Mouse (Mus musculus) CD4-positive, CD25-positive, alpha-beta regulatory T cell, adult 2 months (primary cell): ENCODE data around the gene Zcchc7.

Source experiments
- DNase-seq: peaks from one replicate; pipeline ENCODE4 v3.0.0-alpha.2; 2012; ENCODE audit warnings: low read depth, low spot score

Zcchc7 gene

DNA sequence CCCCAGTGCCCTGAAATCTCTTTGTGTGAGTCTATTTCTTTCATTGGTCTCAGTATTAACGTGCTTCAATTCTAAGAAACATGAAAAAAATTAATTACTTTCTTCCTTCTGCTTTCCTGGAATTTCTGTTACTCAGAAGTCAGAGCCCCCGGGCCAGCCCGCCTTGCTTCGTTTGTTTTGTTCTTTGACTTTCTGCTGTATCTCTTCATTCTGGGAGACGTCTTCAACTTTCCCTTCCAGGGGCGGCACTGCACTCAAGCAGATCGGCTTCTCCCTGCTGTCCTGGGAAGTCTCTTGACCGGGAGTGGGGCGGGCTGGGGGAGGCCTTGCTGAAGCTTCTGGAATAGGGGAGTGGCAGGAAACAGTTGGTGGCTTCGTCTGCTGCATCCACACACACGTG lies 207.5 kb downstream of the Zcchc7 start:
- peak; percentile 18 for DNase-seq

DNA sequence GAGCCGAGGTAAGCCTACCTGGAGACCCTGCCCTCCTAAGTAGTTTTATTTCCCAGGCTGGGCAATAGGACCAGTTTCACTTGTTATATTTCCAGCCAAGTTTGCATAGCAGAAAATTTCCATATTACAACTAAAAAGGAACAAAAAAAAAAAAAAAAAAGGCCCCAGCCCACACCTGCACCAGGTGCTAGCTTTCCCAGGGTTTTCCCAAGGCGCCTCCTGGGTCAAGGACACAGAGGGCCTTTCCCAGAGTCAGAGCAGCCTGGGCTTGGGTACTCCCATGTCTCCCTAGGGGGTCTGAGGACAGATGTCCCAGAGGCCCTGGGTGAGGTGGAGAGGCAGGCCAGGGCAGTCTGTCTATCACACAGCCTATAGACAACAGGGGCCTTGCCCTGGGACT lies 209.5 kb downstream of the Zcchc7 start:
- DNase-seq: no peak

DNA sequence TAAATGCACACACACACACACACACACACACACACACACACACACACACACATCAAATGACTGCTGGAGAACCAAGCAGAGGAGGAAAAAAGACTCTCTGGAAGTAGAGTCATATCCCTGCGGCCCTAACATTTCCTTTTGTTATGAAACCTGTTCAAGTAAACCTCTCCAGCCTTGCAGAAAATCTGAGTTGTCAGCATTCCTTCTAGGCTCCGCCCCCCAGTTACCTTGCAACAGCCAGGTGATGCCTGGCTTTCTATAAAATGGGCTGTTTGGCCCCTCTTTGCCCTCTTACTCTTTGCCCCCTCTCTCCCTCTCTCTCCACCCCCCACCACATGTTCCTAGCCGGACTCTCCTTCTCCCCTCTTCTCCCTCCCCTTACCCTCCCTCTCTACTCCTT lies 210.1 kb downstream of the Zcchc7 start:
- no peak for DNase-seq

DNA sequence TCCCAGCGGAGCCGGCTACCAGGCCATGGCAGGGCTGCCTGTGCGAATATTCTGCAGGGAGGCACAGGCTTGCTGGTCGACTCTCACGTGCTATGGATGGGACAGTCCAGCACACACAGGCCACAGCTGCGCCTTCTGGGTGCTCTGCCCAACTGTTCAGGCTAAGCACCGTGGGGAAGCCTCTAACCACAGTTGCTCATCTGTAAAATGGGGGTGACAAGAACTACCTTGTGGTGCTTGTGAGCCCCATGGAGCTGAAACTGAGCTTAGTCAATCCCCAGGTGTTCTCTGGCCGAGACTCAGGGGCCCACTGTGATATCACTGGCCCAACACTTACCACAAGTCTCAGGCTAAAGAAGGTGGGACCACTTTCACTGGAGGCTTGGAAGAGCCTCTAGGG lies 211.7 kb downstream of the Zcchc7 start:
- no peak for DNase-seq

DNA sequence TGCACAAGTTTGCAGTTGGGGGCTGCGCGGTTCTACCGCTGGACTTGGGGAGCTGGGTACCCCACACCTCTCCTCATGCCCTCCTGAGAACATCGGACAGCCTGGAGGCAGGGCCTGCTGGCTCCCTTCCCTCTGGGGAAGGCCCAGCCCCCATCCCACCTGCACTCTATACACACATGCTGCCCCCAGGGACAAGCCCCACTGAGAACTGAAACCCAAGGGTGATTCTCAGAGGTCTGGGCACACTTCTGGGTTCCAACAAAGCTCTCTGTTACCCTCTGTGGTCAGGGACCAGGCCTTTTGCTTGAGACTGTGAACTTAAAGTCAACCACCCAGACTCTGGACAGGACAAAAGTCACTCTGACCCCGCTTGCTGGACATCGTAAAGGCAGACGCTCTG lies 214.4 kb downstream of the Zcchc7 start:
- no peak for DNase-seq

DNA sequence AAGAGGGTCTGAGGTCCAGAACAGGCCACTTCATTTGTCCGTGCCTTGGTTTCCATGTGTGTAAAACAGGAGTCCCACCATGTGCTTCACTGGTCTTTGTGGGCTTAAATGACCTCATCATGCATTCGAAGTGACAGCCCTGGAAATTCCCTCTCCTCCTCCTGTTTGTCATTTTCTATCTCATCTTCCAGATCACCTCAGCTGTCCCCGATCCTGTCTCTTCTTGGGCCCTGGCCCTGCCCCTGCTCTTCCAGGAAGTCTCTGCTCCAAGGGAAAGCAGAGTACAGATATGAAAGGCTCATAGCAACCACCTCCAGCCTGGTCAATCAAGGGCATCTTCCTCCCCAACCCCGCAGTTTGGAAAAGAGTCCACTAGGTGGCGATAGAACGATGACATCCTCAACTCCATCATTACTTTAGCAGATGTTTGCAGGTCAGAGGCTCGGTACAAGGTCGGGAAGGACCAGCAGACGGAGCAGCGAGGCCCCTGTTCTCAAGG lies 215.0 kb downstream of the Zcchc7 start:
- DNase-seq: peak; percentile 78

DNA sequence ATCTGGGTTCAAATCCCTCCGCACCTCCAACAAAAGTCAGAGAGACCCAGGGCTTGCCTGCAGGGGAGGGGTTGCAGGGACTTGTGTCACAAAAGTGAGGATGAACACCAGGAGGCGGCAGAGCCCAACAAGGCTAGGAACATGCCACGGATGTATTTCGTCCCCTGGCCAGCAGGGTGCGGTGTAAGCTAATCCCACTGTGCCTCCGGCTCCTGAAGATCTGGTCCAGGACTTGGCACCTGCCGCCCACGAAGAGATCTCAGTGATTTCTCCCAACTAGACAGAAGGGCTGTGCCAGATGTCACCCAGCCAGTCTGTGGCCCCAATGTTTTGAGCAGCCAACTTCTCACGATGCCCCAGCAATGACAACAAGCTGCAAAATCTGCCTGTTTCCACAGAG lies 217.8 kb downstream of the Zcchc7 start:
- peak; percentile 95 for DNase-seq

DNA sequence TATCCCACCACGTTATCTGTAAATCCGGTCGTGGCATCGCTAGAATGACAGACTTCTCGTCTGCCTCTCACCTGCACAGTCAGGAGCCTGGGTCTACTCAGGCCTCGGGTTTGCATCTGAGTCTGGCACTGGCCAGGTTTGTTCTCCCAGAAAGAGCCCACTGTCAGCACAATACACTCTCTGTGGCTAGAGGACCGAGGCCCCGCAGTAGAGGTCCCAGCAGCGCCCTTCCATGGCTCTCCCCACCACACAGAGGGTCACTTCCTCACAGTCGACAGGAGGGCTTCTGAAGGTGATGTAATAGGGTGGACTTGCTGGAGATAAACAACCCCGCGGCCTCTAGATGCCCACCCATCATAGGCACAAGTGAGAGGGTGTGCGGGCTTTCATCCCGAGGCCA lies 218.2 kb downstream of the Zcchc7 start:
- DNase-seq: no peak

DNA sequence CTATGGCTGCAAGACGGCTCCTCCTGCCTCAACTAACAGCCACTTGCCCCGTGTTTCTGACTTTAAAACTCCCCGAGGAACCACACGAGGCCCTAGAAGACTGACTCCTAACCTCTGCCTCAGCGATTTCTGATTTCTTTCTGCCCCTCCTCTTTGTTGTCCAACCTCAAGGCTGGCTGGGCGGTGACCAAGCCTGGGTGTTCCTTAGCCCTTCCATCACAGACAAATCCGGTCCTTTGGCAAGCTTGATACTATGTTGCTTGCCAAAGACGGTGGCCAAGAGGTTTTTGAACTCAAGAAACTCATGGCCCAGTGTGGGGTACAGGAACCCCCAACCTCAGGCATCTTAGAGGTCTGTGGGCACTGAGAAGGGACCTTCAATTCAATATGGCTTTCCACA lies 218.7 kb downstream of the Zcchc7 start:
- DNase-seq: no peak

DNA sequence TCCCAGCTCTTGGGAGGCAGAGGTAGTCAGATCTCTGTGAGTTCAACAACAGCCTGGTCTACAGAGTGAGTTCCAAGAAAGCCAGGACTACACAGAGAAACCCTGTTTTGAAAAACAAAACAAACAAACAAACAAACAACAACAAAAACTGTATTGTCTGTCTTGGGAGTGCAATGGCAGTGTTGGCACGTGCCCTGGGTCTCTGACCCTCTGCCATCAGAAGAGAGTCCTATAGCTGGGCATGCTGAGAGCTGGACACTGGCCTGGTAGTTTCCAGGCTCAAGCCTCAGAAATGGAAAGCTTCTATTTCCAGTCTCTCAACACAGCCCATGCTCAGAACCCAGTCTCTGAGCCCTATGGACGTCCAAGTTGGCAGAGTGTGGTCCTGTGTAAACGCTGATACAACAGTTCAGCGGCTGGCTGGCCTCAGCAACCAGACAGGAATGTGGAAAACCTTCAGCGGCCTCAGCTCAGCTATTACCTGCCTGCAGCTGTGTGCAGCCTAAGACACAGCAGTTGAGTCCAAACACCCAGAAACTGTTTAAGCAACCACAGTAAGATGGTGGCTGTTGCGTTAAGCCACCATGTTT lies 220.4 kb downstream of the Zcchc7 start:
- DNase-seq: no peak

DNA sequence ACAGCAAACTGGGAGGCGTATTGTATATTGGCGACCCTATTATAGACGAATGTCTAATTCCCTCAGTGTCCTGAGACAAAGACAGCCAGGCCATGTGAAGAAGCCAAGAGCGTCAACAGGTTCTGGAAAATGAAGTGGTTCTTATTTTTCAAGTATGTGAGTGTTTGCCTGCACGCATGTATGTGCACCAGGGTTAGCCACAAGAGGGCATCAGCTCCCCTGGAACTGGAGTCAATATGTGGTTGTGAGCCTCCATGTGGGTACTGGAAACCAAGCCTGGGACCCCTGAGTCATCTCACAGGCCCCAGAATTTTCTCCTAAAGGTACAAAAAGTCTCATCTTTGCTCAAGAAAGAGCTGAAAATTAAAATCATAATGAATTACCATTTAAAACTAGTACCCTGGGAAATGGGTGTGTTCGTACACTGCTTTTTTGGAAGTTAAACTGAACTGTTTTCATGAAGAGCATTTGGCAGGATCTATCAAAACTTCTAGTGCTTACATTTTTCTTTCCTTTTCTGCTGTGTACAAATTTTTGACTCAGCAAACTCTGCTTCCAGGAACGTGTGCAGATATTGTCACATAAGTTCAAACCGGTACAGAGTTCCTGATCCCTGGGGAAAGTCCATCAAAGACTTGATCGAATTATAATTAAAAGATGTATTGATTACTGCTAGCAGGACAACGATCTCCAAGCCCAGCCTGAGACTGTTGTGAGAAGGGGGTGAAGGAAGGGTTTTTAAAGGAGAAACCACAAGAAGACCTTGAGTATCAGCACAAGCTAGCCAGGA lies 221.4 kb downstream of the Zcchc7 start:
- DNase-seq: no peak

DNA sequence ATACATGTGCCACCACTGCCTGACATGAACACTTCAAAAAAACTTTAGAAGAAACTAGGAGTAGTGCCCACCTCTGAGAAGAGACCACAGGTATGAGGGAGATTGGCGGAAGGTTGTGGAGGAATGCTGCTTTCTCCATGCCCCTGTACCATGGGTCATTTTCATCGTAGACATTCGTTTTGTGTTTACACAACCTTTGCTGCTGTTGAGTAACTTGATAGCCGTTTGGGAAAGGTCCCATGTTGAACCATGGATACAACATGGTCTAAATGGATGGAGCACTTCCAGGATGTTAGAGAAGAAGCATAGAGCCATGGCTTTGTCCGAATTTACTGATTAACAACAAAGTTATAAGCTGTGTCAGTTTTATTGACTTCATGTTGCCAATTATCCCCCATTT lies 222.5 kb downstream of the Zcchc7 start:
- no peak for DNase-seq

DNA sequence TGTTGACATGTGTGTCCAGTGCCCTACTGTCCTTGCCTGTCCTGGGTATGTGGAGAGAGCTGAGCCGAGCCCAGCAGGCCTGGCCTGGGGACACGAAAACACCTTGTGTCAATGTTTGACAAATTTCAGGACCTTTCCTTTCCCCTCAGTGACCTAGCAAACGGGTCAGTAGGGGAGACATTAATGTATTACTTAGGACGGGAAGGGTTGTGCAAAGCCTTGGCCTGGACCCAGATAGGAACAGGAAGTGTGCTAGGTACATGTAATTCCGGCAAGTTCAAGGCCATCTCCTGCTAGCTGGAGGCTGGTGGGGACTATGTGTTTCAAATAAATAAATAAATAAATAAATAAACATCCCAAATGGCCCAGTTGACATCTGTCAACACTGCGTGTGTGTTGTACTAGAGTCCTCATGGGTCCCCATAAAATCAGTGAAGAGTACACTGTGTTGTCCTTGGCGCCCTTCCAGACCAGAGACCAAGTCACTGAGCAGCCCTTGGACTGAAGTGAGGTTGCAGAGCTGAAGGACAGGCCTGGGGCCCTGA lies 224.2 kb downstream of the Zcchc7 start:
- no peak for DNase-seq

DNA sequence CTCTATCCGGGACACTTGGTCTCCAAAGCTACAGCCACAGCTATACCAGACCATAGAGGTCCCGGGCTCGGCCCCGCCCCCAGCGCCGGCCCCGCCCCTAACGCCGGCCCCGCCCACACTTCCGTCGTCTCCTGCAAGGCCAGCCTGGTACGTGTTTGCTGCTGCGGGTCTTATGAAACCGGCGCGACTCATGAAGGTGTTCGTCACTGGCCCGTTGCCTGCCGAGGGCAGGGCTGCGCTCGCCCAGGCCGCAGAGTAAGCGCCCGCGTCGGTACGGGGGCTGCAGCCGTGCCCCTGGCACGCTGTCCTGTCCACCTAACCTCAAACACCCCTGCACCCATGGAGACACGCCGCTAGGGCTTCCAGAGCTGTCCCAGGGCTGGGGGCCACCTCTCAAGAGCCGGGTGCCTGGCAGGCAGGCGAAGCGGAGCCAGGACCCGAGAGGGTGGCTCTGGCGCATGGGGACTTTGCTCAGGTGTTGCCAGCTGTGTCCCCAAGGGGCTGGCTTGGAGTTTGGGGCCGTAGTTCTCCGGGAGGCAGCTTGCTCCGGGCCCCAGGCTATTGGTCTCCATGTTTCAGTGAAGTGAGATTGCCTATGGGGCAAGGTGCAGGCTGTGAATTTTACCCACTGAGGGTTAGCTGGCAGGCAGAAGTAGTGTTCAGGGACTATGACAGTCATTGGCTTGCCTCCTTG lies 225.8 kb downstream of the Zcchc7 start, which contains the start of gene Grhpr:
Grhpr (plus strand) TSS at position 116 of the 694 bp plus-strand sequence.
- DNase-seq: peak; percentile 91
